Mouse (Mus musculus) c-Kit-positive CD71-negative TER-119-negative erythroid progenitor cells, embryonic 14.5 days (primary cell): ENCODE data around the gene Sympk.

Experiments used
- DNase-seq: peaks from one replicate; pipeline ENCODE4 v3.0.0-alpha.2; 2013; ENCODE audit warnings: low read depth

Gene Sympk

GRCm38 (mm10) chr7:19083701-19084100 is 59.5 kb downstream of the Sympk start, which contains the start of gene Dmpk:
Dmpk (plus strand) TSS chr7:19083849.
- no peak for DNase-seq

- no peak for DNase-seq
Observed at GRCm38 (mm10) chr7:19084277-19084771, 60.1 kb downstream of the Sympk start.

- no peak for DNase-seq
Observed at GRCm38 (mm10) chr7:19084921-19085473, 60.8 kb downstream of the Sympk start.

- no peak for DNase-seq
Observed at GRCm38 (mm10) chr7:19085495-19085894, 61.3 kb downstream of the Sympk start.

GRCm38 (mm10) chr7:19086042-19086441 is 61.9 kb downstream of the Sympk start:
- no peak for DNase-seq

GRCm38 (mm10) chr7:19086760-19087159 is 62.6 kb downstream of the Sympk start:
- DNase-seq = no peak

GRCm38 (mm10) chr7:19088813-19089212 is 64.6 kb downstream of the Sympk start:
- DNase-seq = peak; percentile 72

- DNase-seq = no peak
Observed at GRCm38 (mm10) chr7:19091913-19092312, 67.7 kb downstream of the Sympk start.

GRCm38 (mm10) chr7:19092381-19093173 is 68.4 kb downstream of the Sympk start:
- no peak for DNase-seq

- DNase-seq = peak; percentile 79
Observed at GRCm38 (mm10) chr7:19093174-19093521, 69.0 kb downstream of the Sympk start.

- DNase-seq = peak; percentile 87
Observed at GRCm38 (mm10) chr7:19093537-19094385, 69.6 kb downstream of the Sympk start.

- no peak for DNase-seq
Observed at GRCm38 (mm10) chr7:19094471-19094825, 70.3 kb downstream of the Sympk start, which contains the start of gene Six5. Six5 (plus strand) TSS chr7:19094594.

GRCm38 (mm10) chr7:19094826-19095750 is 70.9 kb downstream of the Sympk start:
- DNase-seq = no peak

GRCm38 (mm10) chr7:19095751-19096110 is 71.6 kb downstream of the Sympk start:
- no peak for DNase-seq

GRCm38 (mm10) chr7:19096421-19096976 is 72.3 kb downstream of the Sympk start:
- DNase-seq = no peak

- DNase-seq = no peak
Observed at GRCm38 (mm10) chr7:19097217-19097616, 73.0 kb downstream of the Sympk start.

GRCm38 (mm10) chr7:19097863-19098262 is 73.7 kb downstream of the Sympk start:
- no peak for DNase-seq

GRCm38 (mm10) chr7:19098811-19099210 is 74.6 kb downstream of the Sympk start:
- no peak for DNase-seq

GRCm38 (mm10) chr7:19100290-19100689 is 76.1 kb downstream of the Sympk start:
- DNase-seq = no peak

- DNase-seq = no peak
Observed at GRCm38 (mm10) chr7:19103741-19104140, 79.6 kb downstream of the Sympk start.
